Mouse (Mus musculus) thymus, postnatal 10 days (tissue): ENCODE results near the gene Bbs5.
A peak's percentile ranks its signal among the peaks of the same experiment; 100 is the strongest.
"Not testable (repeated sequence)": the region's sequence is repeated elsewhere in the genome, so short reads cannot be mapped to it uniquely, and the experiment has no call there.

Source experiments
- DNase-seq, 2 experiments: peaks; one replicate each; pipeline ENCODE4 v3.0.0; 2021; ENCODE audit warnings: low spot score in 2 of 2

The Bbs5 gene

DNA sequence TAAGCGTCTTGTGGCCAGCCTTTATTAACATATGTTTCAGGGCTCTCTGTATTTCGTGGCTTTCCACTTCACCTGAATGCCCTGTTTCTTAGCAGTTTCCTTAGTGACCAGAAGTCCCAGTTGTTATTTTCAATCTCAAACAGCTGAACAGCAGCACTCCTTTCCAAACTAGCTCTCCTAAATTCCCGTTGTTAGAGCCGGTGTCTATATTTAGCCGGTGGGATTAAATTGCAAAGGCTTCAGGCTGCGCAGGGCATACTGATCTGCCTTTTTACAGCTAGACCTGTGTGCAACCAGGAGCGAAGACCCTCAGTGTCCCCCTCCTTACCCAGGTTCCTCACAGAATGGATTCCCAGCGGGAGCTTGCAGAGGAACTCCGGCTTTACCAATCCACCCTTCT lies 22.9 kb downstream of the Bbs5 start, which contains the start of gene Klhl41:
TSS of gene Klhl41 (plus strand) at position 268 of the 400 bp plus-strand sequence.
- DNase-seq, result no peak

GRCm38 (mm10) chr2:69673723-69674122 lies 26.8 kb downstream of the Bbs5 start:
- DNase-seq, result no peak

DNA sequence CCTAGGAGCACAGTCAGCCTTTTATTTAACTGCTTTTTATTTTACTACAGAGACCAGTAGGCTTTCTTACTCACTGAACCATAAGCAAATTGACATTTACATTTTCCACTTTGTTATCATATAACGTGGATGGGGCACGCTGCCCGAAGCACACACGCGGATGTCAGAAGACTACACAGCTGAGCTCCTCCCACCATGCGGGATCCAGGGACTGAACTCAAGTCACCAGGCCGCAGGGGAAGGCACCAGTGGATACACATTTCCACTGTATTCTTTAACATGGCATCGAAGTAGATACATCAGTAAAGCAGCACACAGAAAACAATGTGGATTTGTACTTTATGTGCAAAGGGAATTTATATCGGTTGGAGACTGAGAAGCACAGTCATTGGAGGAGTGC lies 28.3 kb downstream of the Bbs5 start:
- DNase-seq, result no peak

DNA sequence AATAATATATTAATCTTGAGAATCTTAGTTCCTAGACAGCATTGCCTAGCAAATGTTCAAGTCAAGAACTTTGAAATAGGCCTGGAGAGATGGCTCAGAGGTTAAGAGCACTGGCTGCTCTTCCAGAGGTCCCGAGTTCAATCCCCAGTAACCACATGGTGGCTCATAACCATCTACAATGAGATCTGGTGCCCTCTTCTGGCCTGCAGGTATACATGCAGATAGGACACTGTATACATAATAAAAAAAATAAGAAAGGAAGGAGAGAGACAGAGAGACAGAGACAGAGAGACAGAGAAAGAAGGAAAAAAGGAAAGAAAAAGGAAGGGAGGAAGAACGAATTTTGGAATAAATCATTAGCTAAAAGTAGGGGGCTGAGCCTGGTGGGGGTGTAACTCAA lies 29.7 kb downstream of the Bbs5 start:
- peak in 1 of 2 experiments; percentile 11 for DNase-seq

DNA sequence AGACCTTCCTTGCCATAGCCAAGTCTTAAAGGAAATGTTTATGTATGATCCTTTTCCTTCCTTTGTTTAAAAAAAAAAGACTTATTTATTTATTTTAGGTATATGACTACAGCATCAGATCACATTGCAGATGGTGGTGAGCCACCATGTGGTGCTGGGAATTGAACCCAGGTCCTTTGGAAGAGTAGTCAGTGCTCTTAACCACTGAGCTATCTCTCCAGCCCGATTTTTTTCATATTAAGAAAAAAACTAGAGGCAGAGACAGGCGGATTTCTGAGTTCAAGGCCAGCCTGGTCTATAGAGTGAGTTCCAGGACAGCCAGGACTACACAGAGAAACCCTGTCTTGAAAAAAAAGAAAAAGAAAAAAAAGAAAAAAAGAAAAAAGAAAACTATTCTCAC lies 30.2 kb downstream of the Bbs5 start:
- not testable (repeated sequence) for DNase-seq

DNA sequence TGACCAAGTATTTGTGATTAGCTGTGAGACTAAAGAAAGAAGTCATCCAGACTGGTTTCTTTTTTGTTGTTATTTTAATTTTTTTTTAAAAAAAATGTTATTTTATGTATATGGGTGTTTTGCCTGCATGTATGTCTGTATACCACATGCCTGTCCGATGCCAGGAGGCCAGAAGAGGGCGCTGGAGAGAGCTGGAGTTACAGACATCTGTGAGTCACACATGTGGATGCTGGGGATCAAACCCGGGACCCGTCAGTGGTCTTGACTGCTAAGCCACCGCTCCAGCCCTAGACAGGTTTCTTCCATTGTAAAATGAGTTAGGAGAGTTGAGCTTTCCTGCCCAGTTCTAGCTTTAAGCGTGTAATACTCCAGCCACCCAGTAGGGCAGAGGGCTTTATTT lies 33.0 kb downstream of the Bbs5 start:
- peak in 1 of 2 experiments; percentile 22 for DNase-seq

DNA sequence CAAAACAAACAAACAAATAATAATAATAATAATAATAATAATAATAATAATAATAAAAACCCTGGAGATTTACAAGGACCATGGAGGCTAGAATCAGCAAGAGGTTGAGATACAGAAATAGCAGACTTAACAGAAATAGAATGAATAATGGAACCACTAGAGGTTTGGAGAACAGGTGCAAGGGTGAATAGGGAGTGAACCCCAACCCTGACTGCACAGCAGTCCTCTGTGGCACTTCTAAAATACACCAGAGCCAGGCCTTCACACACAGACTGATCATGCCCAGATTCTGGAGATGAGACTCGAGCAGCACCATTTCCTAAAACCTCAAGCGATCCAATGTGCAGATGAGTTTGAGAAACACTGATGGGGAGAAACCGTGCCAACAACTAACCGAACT lies 35.0 kb downstream of the Bbs5 start:
- no peak for DNase-seq

DNA sequence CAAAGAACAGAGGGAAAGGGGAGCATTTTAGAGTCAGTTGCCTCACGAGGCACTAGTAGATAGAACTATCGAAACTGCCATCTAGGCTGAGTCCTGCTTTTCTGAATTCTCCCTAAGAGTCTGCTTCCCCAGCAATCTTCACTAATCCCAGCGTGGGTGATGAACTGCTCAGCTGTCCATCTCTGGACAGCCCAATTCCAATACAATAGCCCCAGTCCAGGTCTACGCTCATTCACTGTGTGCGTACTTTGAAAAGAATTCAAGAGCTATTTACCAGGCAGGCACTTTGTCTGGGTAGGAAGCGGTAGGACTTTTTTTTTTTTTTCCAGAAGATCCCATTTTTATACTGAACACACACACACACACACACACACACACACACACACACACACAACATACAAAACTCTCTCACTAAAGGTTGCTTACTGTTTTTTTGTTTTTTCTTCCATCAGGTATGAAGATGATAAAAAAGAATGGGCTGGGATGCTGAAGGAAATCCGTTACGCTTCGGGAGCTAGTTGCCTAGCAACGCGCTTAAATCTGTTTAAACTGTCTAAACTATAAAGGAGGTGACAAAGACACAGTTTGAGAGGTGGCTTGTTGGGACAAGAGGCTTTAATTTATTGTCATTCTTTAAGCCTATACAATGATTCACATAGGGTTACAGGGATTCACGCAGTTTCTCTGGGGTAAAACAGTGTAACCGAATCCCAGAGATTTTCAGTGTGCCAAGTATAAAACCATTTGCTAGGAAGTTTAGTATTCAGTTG lies 36.2 kb downstream of the Bbs5 start:
- DNase-seq, result no peak

DNA sequence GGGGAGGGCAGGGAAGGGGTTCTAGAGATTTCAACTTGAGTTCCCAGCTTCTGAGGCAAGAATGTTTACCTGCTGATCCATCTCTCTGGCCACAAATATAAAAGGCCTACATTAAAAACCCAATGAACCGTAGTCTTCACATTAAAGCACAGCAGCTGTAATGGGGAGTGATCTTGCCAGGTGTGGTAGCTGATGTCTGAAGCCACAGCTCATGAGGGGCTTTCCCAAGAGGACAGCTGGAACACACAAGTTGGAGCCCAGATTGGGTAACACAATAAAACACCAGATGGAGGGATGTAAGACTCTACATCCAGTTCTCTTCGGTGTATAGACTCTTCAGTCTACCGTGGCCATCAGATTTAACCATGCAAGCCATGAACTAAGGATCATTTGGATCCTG lies 37.5 kb downstream of the Bbs5 start:
- DNase-seq, result no peak

- DNase-seq, result no peak
Observed at GRCm38 (mm10) chr2:69690214-69690613, 43.2 kb downstream of the Bbs5 start.

- DNase-seq, result no peak
Observed at GRCm38 (mm10) chr2:69690843-69691242, 43.9 kb downstream of the Bbs5 start.

DNA sequence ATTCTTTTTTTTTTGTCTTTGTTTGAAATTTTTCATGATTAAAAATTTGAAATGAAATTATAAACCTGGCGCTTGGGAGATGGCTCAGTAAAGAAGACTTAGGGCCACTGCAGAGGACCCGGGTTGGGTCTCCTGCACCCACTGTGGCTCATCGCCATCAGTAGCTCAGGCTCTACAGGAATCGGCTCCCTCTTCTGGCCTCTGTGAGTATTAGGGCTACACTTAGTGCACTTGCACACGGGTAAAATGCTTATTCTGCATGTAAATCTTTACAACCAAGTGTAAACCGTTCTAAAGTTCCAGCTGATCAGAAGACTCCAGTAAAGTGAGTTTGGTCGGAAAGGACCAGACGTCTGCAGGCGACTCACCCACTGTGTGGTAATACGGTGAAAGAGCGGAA lies 46.5 kb downstream of the Bbs5 start:
- no peak for DNase-seq

DNA sequence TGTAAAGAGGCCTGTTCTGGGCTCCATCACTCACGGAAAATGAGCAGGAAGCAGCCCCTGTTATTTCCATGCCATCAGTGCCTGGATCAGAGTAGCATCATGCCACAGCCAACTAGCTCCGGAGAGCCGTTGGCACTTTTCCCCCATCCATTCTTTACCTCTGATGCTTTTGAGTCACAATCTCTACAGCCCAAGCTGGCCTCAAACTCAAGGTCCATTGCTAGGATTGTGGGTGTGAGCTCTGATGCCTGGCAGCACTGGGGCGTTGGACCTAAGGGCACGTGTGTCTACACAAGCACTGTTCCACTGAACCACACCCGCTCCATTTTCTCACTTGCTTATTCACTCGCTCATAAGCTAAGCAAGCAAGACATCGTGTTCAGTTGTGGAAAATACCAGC lies 53.5 kb downstream of the Bbs5 start:
- no peak for DNase-seq

DNA sequence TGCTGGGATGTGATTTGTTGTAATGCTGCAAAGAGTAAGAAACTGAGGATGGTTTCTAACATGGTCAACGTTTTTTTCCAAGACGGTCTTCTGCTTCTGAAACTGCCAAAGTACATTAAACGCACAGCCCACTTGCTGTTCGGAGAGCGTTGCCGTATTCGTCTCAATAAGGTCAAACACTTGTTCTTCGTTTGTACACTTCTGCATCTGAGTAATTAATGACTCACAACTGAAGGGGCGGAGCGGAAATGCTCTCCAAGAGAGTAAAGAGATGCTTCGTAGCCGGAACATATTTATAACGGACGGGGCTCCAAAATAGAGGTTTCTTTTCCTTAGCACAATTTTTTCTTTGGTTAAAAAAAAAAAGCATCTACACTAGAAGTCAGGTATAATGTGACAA lies 65.2 kb downstream of the Bbs5 start:
- DNase-seq, result no peak

DNA sequence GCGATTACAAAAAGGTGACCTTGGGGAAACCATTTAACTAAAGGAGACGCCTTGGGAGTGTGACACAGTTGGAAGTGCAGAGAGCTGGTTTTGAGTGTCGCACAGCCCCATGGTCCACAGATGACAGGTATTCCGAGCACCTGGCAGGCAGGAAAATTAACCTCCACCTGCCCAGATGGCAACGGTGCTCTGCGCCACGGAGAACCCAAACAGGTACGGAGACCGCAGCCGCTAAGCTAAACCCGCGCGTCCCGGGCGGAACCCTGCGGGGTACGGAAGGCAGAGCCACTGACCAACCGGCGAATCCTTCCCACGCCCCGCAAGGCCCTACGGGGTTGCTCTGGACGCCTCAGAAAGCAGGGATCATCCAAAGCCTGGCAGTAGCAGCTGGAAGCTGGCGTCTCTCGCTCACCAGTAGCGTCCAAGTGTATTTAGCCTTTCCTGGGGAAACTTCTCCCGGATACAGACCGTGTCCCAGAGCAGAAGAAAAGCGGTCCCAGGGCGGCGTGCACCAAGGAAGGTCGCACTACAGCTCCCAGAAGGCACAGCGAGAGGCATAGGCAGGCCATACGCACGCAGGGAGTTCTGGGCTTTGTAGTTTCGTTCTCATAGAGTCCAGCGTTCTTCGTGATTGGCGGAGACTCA lies 66.1 kb downstream of the Bbs5 start, which contains the start of gene Fastkd1:
TSS of gene Fastkd1 (minus strand) at position 536 of the 645 bp plus-strand sequence.
- DNase-seq, result peak; percentile 71 to 76

- no peak for DNase-seq
Observed at GRCm38 (mm10) chr2:69713626-69714014, 66.6 kb downstream of the Bbs5 start.

GRCm38 (mm10) chr2:69714126-69714525 lies 67.2 kb downstream of the Bbs5 start:
- no peak for DNase-seq

- DNase-seq, result no peak
Observed at GRCm38 (mm10) chr2:69716483-69716882, 69.5 kb downstream of the Bbs5 start.
